Mouse (Mus musculus) neural tube, embryonic 15.5 days (tissue): ENCODE results near the gene Rps13. TPM values are rescaled to one million over a fixed set of nuclear protein-coding genes. Genes with fewer than 3 reads are reported as not detected.

Source experiments
- ATAC-seq: fragments of 200-750 bp; cut with Nextera tagmentation; 2 replicates; pipeline ENCODE4 v1.8.0; 2017; ENCODE audit warnings: mild to moderate bottlenecking, moderate TSS enrichment, moderate library complexity; ENCODE audit not compliant: low FRiP score
- H3K27ac ChIP-seq: fragments of 300-500 bp; sonication (generic); replicated peaks from 2 replicates; pipeline ENCODE4 v1.5.1; 2015; ENCODE audit warnings: mild to moderate bottlenecking, inconsistent platforms
- H3K27me3 ChIP-seq: fragments of 300-500 bp; sonication (generic); replicated peaks from 2 replicates; pipeline ENCODE4 v1.6.1; 2015; ENCODE audit warnings: inconsistent platforms
- H3K36me3 ChIP-seq: fragments of 300-500 bp; sonication (generic); 2 replicates; pipeline ENCODE4 v1.6.1; 2015; ENCODE audit warnings: inconsistent platforms
- H3K4me1 ChIP-seq: fragments of 300-500 bp; sonication (generic); 2 replicates; pipeline ENCODE4 v1.6.1; 2015; ENCODE audit warnings: inconsistent platforms
- H3K4me2 ChIP-seq: fragments of 300-500 bp; sonication (generic); 2 replicates; pipeline ENCODE4 v1.6.1; 2015; ENCODE audit warnings: inconsistent platforms, mild to moderate bottlenecking, moderate library complexity
- H3K4me3 ChIP-seq: fragments of 300-500 bp; sonication (generic); replicated peaks from 2 replicates; pipeline ENCODE4 v1.5.1; 2015; ENCODE audit warnings: mild to moderate bottlenecking, inconsistent platforms
- H3K9ac ChIP-seq: fragments of 300-500 bp; sonication (generic); replicated peaks from 2 replicates; pipeline ENCODE4 v1.6.1; 2015; ENCODE audit warnings: mild to moderate bottlenecking, inconsistent platforms
- H3K9me3 ChIP-seq: fragments of 300-500 bp; sonication (generic); replicated peaks from 2 replicates; pipeline ENCODE4 v1.6.1; 2016; ENCODE audit warnings: inconsistent platforms
- WGBS: fragments of 180-500 bp; shearing (Covaris S2); methylation state at CpG from one replicate; pipeline ENCODE4 v1.1.7; 2015; ENCODE audit warnings: mixed read lengths; 5-methylcytosine and 5-hydroxymethylcytosine counted together
- polyA plus RNA-seq: library from polyadenylated mRNA; unstranded; fragments of >200 nt; fragmentation: Nextera tagmentation; extraction: Ambion mirVana; gene quantifications from 2 replicates; pipeline ENCODE4 v1.2.1, GENCODE M21; 2015

The Rps13 gene
- polyA plus RNA-seq, 1 experiment from 2014 or later = 511 TPM

- Histone ChIP-seq H3K4me2 (peak overlapping the region; percentile 100), H3K9me3 (no peaks in the 10 kb centered on the region), H3K36me3 (no peaks in the 10 kb centered on the region), H3K27me3 (peaks cover 26% of the 10 kb centered on the region), H3K27ac (no peak overlapping the region), H3K4me3 (peak overlapping the region; percentile 65), H3K4me1 (peaks cover 23% of the 10 kb centered on the region), H3K9ac (no peak overlapping the region)
- 3% methylated on average over 16 of the region's 16 CpGs for WGBS
- ATAC-seq = no peak
These were observed 25.4 kb downstream of the Rps13 start for GRCm38 (mm10) chr7:116308632-116308991.

GRCm38 (mm10) chr7:116307871-116308631, 25.9 kb downstream of the Rps13 start, which contains the start of gene Plekha7:
Gene Plekha7, minus strand, starts transcription at chr7:116308376.
- under 1% methylated on average over 63 of the region's 65 CpGs for WGBS

GRCm38 (mm10) chr7:116307099-116307870, 26.7 kb downstream of the Rps13 start:
- peak; percentile 88 for ATAC-seq
- Histone ChIP-seq H3K27me3 (peaks cover 26% of the 10 kb centered on the region), H3K27ac (peak overlapping the region; percentile 45; the same call in 1 of the 2 replicates), H3K9me3 (no peaks in the 10 kb centered on the region), H3K4me3 (peak overlapping the region; percentile 65), H3K9ac (peak overlapping the region; percentile 47), H3K4me2 (peak overlapping the region; percentile 100), H3K4me1 (peaks cover 23% of the 10 kb centered on the region), H3K36me3 (no peaks in the 10 kb centered on the region)
- under 1% methylated on average over 63 of the region's 63 CpGs for WGBS

More at GRCm38 (mm10) chr7:116307871-116308631, 25.9 kb downstream of the Rps13 start, which contains the start of gene Plekha7:
- Histone ChIP-seq H3K36me3 (no peaks in the 10 kb centered on the region), H3K27ac (peak within 1 kb of the TSS; percentile 45; the same call in 1 of the 2 replicates), H3K9me3 (no peaks in the 10 kb centered on the region), H3K9ac (peak within 1 kb of the TSS; percentile 47), H3K27me3 (peaks cover 26% of the 10 kb centered on the region), H3K4me3 (peak within 1 kb of the TSS; percentile 65), H3K4me1 (peaks cover 23% of the 10 kb centered on the region), H3K4me2 (peak within 1 kb of the TSS; percentile 100)
- peak; percentile 57 for ATAC-seq

GRCm38 (mm10) chr7:116306601-116307000, 27.4 kb downstream of the Rps13 start:
- H3K36me3 ChIP-seq = no peaks in the 10 kb centered on the region
- H3K4me2 ChIP-seq = peak overlapping the region; percentile 100
- no peak for ATAC-seq
- no peak overlapping the region for H3K27ac ChIP-seq
- no peaks in the 10 kb centered on the region for H3K9me3 ChIP-seq
- WGBS = 9% methylated on average over 5 of the region's 5 CpGs
- peak overlapping the region; percentile 65 for H3K4me3 ChIP-seq
- no peak overlapping the region for H3K9ac ChIP-seq
- peaks cover 26% of the 10 kb centered on the region for H3K27me3 ChIP-seq
- H3K4me1 ChIP-seq = peaks cover 23% of the 10 kb centered on the region

GRCm38 (mm10) chr7:116301661-116302311, 32.2 kb downstream of the Rps13 start:
- Histone ChIP-seq H3K36me3 (no peaks in the 10 kb centered on the region), H3K4me3 (no peak overlapping the region), H3K4me1 (peaks cover 3% of the 10 kb centered on the region), H3K9ac (no peak overlapping the region), H3K9me3 (no peaks in the 10 kb centered on the region), H3K4me2 (no peak overlapping the region), H3K27ac (no peak overlapping the region), H3K27me3 (peaks cover 16% of the 10 kb centered on the region)
- ATAC-seq = no peak
- WGBS = 98% methylated on average over 5 of the region's 5 CpGs

GRCm38 (mm10) chr7:116301144-116301543, 32.9 kb downstream of the Rps13 start:
- 90% methylated on average over 4 of the region's 4 CpGs for WGBS
- Histone ChIP-seq H3K9ac (no peak overlapping the region), H3K4me2 (no peak overlapping the region), H3K36me3 (no peaks in the 10 kb centered on the region), H3K4me3 (no peak overlapping the region), H3K27ac (no peak overlapping the region), H3K27me3 (peaks cover 11% of the 10 kb centered on the region; the same call in 1 of the 2 replicates), H3K9me3 (no peaks in the 10 kb centered on the region), H3K4me1 (no peaks in the 10 kb centered on the region)
- no peak for ATAC-seq

- 92% methylated on average over 2 of the region's 2 CpGs for WGBS
- no peaks in the 10 kb centered on the region for H3K36me3 ChIP-seq
- H3K9me3 ChIP-seq = no peaks in the 10 kb centered on the region
- H3K27me3 ChIP-seq = no peaks in the 10 kb centered on the region
- H3K4me1 ChIP-seq = no peaks in the 10 kb centered on the region
- H3K9ac ChIP-seq = no peak overlapping the region
- H3K4me3 ChIP-seq = no peak overlapping the region
- ATAC-seq = no peak
- no peak overlapping the region for H3K27ac ChIP-seq
- no peak overlapping the region for H3K4me2 ChIP-seq
These were observed 35.1 kb downstream of the Rps13 start for GRCm38 (mm10) chr7:116298851-116299250.

DNA sequence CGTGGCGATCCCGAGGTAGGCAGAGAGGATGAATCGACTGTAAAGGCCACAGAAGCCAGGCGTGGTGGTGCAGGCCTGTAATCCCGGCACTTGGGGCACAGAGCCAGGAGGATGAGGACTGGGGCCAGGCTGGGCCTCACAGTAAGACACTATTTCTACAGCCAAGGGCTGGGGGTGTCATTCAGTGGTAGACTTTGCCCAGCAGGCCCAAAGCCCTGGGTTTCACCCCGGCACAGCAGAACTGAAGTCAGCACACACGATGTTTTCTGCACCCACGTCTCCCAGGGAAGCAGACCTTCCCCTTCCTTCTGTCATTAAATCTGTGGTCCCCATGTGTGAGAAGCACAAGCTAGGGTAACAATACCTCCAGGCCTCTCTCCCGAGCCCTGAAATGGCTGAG, 35.6 kb downstream of the Rps13 start:
- no peak overlapping the region for H3K4me2 ChIP-seq
- no peak overlapping the region for H3K4me3 ChIP-seq
- H3K36me3 ChIP-seq = no peaks in the 10 kb centered on the region
- H3K4me1 ChIP-seq = no peaks in the 10 kb centered on the region
- ATAC-seq = no peak
- no peak overlapping the region for H3K9ac ChIP-seq
- 61% methylated on average over 10 of the region's 10 CpGs for WGBS
- no peaks in the 10 kb centered on the region for H3K9me3 ChIP-seq
- H3K27ac ChIP-seq = no peak overlapping the region
- no peaks in the 10 kb centered on the region for H3K27me3 ChIP-seq

DNA sequence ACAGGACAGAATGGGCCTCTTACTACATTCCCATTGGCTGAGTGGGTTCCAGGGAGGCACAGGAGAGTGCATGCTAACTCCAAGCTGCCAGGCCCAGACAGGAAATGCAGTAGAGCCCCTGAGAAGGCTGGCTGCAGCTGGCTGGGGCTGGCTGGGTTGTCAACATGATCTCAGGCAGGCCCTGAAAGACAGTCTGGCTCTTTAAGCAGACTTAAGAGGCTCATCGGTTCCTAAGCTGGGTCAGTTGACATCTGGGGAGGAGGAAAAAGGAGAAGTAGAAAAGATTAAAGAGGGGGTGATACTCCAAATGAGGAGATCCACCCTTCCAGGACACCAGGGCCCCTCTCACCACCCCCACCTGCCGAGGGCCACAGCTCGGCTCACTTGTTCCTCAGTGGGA, 39.0 kb downstream of the Rps13 start:
- no peaks in the 10 kb centered on the region for H3K27me3 ChIP-seq
- 83% methylated on average over 3 of the region's 3 CpGs for WGBS
- no peak overlapping the region for H3K27ac ChIP-seq
- ATAC-seq = no peak
- H3K36me3 ChIP-seq = no peaks in the 10 kb centered on the region
- H3K9ac ChIP-seq = no peak overlapping the region
- H3K4me2 ChIP-seq = no peak overlapping the region
- H3K9me3 ChIP-seq = no peaks in the 10 kb centered on the region
- no peaks in the 10 kb centered on the region for H3K4me1 ChIP-seq
- H3K4me3 ChIP-seq = no peak overlapping the region

DNA sequence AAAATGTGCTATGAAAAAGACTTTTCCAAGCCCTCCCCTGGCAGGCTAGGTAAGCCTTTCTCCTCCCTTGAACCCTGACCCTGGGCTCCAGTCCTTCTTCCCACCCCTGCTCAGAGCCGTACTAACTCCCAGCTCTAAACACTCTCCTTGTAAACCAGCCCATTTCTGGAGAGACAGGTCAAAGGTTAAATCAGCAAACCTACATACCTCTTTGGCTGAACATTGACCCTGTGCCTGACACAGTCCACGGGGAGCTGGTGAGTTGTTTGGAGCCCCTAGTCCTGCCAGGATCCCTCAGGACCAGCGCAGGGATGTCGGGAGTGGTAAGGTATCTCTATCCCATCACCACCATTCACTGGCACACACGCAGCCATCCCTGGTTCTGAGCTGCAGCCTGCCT, 41.6 kb downstream of the Rps13 start:
- H3K9ac ChIP-seq = no peak overlapping the region
- no peak overlapping the region for H3K27ac ChIP-seq
- no peaks in the 10 kb centered on the region for H3K36me3 ChIP-seq
- no peaks in the 10 kb centered on the region for H3K27me3 ChIP-seq
- no peak for ATAC-seq
- no peak overlapping the region for H3K4me2 ChIP-seq
- no peak overlapping the region for H3K4me3 ChIP-seq
- WGBS = 61% methylated on average over 5 of the region's 5 CpGs
- H3K4me1 ChIP-seq = no peaks in the 10 kb centered on the region
- H3K9me3 ChIP-seq = no peaks in the 10 kb centered on the region

- no peaks in the 10 kb centered on the region for H3K9me3 ChIP-seq
- no peak overlapping the region for H3K4me2 ChIP-seq
- no peak overlapping the region for H3K27ac ChIP-seq
- no peaks in the 10 kb centered on the region for H3K4me1 ChIP-seq
- H3K4me3 ChIP-seq = no peak overlapping the region
- H3K36me3 ChIP-seq = no peaks in the 10 kb centered on the region
- ATAC-seq = no peak
- no peak overlapping the region for H3K9ac ChIP-seq
- no peaks in the 10 kb centered on the region for H3K27me3 ChIP-seq
- 73% methylated on average over 1 of the region's 1 CpGs for WGBS
These were observed 43.4 kb downstream of the Rps13 start for GRCm38 (mm10) chr7:116290559-116290958.
